Mouse (Mus musculus) midbrain, embryonic 16.5 days (tissue): Measurements from ENCODE around the gene Slc25a29. TPM values are rescaled to one million over a fixed set of nuclear protein-coding genes. Genes with fewer than 3 reads are reported as not detected.

Source experiments
- ATAC-seq: fragments of 200-750 bp; cut with Nextera tagmentation; 2 replicates; pipeline ENCODE4 v1.8.0; 2017; ENCODE audit warnings: moderate TSS enrichment
- H3K27ac ChIP-seq: fragments of 300-500 bp; sonication (generic); 2 replicates; pipeline ENCODE4 v1.5.1; 2014; ENCODE audit warnings: mild to moderate bottlenecking, low read length, mixed read lengths
- H3K27me3 ChIP-seq: fragments of 300-500 bp; sonication (generic); 2 replicates; pipeline ENCODE4 v1.6.1; 2014; ENCODE audit warnings: low read depth, low read length, mixed read lengths; ENCODE audit not compliant: control insufficient read depth, insufficient read depth
- H3K36me3 ChIP-seq: fragments of 300-500 bp; sonication (generic); 2 replicates; pipeline ENCODE4 v1.6.1; 2014; ENCODE audit warnings: mild to moderate bottlenecking, low read length, moderate library complexity, mixed read lengths; ENCODE audit not compliant: control insufficient read depth, insufficient read depth
- H3K4me1 ChIP-seq: fragments of 300-500 bp; sonication (generic); 2 replicates; pipeline ENCODE4 v1.6.1; 2014; ENCODE audit warnings: mild to moderate bottlenecking, low read length, mixed read lengths; ENCODE audit not compliant: control insufficient read depth, insufficient read depth
- H3K4me2 ChIP-seq: fragments of 300-500 bp; sonication (generic); 2 replicates; pipeline ENCODE4 v1.6.1; 2014; ENCODE audit warnings: mild to moderate bottlenecking, low read length, mixed read lengths
- H3K4me3 ChIP-seq: fragments of 300-500 bp; sonication (generic); 2 replicates; pipeline ENCODE4 v1.5.1; 2014; ENCODE audit warnings: low read depth, mild to moderate bottlenecking, low read length, moderate library complexity, mixed read lengths
- H3K9ac ChIP-seq: fragments of 300-500 bp; sonication (generic); 2 replicates; pipeline ENCODE4 v1.6.1; 2014; ENCODE audit warnings: low read depth, low read length, mixed read lengths
- H3K9me3 ChIP-seq: fragments of 300-500 bp; sonication (generic); replicated peaks from 2 replicates; pipeline ENCODE4 v1.6.1; 2014; ENCODE audit warnings: mild to moderate bottlenecking, low read length, mixed read lengths; ENCODE audit not compliant: control insufficient read depth, poor library complexity, severe bottlenecking
- WGBS: fragments of 180-500 bp; shearing (Covaris S2); extraction: QIAGEN DNeasy Blood & Tissue Kit; methylation state at CpG from one replicate; pipeline ENCODE4 v1.1.7; 2014; 5-methylcytosine and 5-hydroxymethylcytosine counted together
- polyA plus RNA-seq: library from polyadenylated mRNA; unstranded; fragments of >200 nt; fragmentation: Nextera tagmentation; extraction: Ambion mirVana; gene quantifications from 2 replicates; pipeline ENCODE4 v1.2.1, GENCODE M21; 2015

The Slc25a29 gene
- polyA plus RNA-seq, 1 experiment from 2014 or later = 19.8 TPM

DNA sequence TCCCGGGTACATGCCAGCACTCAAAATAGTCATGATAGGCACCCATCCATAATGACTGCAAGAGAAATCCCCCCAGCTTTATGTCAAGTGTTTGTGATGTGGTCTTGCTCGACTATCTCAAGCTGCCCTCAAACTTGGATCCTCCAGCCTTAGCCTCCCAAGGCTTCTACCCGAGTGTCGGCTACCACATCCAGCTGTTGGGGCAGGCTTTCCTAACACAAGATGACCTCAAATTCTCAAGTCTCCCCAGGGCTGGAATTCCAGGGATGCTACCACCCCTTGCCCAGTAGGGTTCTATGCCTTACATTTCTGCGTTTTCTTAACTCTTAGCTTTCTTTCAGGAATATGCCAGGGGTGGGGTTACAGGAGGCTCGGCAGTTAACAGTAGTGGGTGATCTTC, 5.3 kb downstream of the Slc25a29 start:
- no peak overlapping the region for H3K4me2 ChIP-seq
- no peaks in the 10 kb centered on the region for H3K27me3 ChIP-seq
- peaks cover 7% of the 10 kb centered on the region; the same call in 1 of the 2 replicates for H3K36me3 ChIP-seq
- H3K4me3 ChIP-seq = no peak overlapping the region
- no peaks in the 10 kb centered on the region for H3K9me3 ChIP-seq
- no peak overlapping the region for H3K27ac ChIP-seq
- WGBS = 84% methylated on average over 6 of the region's 6 CpGs
- no peak overlapping the region for H3K9ac ChIP-seq
- H3K4me1 ChIP-seq = peaks cover 11% of the 10 kb centered on the region
- ATAC-seq = no peak

DNA sequence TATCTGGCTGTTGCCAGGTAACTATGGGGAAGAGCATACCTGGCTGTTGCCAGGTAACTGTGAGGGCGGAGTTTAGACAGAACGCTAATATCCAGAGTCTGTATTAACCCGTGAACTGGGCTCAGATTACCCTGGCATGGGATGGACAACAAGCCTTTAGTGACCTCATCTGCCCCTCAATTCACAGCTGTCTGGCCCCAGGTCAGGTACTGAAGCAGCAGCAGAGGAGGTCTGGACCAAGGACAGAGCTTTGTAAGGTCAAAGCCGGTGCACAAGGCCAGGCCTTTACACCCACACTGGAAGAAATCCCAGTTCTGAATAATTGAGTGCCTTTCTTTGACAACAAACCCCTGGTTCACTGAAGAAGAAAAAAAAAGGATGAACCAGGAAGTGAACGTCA, 6.0 kb downstream of the Slc25a29 start:
- 84% methylated on average over 5 of the region's 5 CpGs for WGBS
- H3K4me1 ChIP-seq = peaks cover 6% of the 10 kb centered on the region
- ATAC-seq = no peak
- H3K9me3 ChIP-seq = no peaks in the 10 kb centered on the region
- no peak overlapping the region for H3K4me2 ChIP-seq
- H3K36me3 ChIP-seq = peaks cover 7% of the 10 kb centered on the region; the same call in 1 of the 2 replicates
- H3K27ac ChIP-seq = no peak overlapping the region
- H3K4me3 ChIP-seq = no peak overlapping the region
- H3K27me3 ChIP-seq = no peaks in the 10 kb centered on the region
- H3K9ac ChIP-seq = no peak overlapping the region

DNA sequence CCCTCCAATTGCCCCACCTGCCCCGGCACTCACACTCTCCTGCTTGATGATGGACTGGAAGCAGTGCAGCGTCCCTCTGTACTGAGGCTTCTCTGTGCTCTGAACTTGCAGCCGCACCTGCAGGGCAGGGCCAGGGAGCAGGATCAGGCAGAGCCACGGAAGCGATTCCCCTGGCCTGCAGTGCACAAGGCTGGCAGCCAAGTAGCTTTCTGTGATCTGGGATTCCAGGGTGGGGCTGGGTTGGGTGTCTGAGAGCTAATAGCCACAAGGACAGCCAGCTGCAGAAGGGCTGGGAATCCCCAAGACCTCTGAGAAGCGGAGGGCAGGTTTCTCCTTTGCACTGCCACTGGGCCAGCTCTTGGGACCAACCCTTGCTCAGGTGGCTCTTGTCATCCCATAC, 8.0 kb downstream of the Slc25a29 start:
- Histone ChIP-seq H3K27ac (no peak overlapping the region), H3K27me3 (no peaks in the 10 kb centered on the region), H3K9ac (no peak overlapping the region), H3K36me3 (peaks cover 7% of the 10 kb centered on the region; the same call in 1 of the 2 replicates), H3K9me3 (no peaks in the 10 kb centered on the region), H3K4me3 (no peak overlapping the region), H3K4me2 (no peak overlapping the region), H3K4me1 (no peaks in the 10 kb centered on the region)
- no peak for ATAC-seq
- 90% methylated on average over 6 of the region's 6 CpGs for WGBS

DNA sequence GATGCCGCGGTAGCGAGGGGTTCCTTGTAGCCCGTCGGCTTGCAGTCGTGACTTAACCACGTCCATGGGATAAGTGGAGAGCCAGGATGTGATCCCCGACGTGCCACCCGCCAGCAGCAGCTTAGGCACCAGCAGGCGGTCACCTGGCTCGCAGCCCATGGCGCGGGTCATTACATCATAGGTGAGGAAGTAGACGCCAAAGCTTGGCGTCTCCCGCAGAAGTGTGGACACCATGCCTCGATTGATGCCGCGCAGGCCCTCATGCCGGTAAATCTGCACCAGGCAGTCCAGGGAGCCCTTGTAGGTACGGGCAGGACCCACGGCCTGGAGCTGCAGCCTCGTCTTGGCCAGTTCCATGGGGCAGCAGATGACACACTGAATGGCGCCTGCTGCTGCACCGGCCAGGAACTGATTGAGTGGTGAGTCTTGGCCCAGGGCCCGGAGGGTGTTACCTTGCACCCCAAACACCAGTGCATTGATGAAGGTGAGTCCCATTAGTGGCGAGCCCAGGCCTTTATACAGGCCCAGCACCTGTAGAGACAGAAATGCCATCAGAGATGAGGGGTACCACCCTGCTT, 8.6 kb downstream of the Slc25a29 start:
- Histone ChIP-seq H3K27ac (no peak overlapping the region), H3K4me1 (no peaks in the 10 kb centered on the region), H3K9me3 (no peaks in the 10 kb centered on the region), H3K27me3 (no peaks in the 10 kb centered on the region), H3K4me3 (no peak overlapping the region), H3K4me2 (no peak overlapping the region), H3K36me3 (peaks cover 7% of the 10 kb centered on the region; the same call in 1 of the 2 replicates), H3K9ac (no peak overlapping the region)
- 95% methylated on average over 28 of the region's 28 CpGs for WGBS
- no peak for ATAC-seq

DNA sequence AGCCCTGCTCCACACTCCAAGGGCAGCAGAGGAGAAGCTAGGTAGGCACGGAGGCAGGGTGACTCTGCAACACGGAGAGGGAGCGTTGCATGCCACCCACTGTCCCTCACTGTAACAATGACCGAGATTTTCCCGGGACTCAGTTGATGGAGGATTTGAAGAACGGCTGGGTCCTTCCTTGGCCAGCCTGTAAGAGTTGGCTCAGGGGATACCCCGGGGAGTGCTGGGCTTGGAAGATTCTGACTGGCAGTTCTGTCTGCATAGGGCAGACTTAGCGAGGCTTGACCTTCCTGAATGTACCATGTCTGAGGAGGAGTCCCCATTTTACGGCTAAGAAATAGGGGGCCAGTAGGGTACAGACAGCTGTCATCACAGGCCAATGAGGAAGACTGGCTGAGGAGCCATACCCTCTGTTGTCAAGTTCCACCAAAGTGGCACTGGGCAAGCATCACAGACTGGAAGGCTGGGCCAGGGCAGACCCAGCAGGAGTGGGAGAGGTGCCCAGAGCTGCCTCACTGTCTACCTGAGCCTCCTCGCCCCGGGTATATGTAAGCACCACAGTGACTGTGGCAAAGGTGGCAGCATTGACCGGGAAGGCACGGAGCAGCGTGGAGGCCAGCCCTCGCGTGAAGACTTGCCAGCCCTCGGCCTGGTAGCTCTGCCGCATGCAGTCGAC, 9.3 kb downstream of the Slc25a29 start:
- 96% methylated on average over 19 of the region's 19 CpGs for WGBS
- H3K4me1 ChIP-seq = no peaks in the 10 kb centered on the region
- H3K9me3 ChIP-seq = no peaks in the 10 kb centered on the region
- no peaks in the 10 kb centered on the region for H3K27me3 ChIP-seq
- no peak overlapping the region for H3K4me2 ChIP-seq
- ATAC-seq = no peak
- H3K36me3 ChIP-seq = peaks cover 7% of the 10 kb centered on the region; the same call in 1 of the 2 replicates
- no peak overlapping the region for H3K27ac ChIP-seq
- no peak overlapping the region for H3K4me3 ChIP-seq
- no peak overlapping the region for H3K9ac ChIP-seq

DNA sequence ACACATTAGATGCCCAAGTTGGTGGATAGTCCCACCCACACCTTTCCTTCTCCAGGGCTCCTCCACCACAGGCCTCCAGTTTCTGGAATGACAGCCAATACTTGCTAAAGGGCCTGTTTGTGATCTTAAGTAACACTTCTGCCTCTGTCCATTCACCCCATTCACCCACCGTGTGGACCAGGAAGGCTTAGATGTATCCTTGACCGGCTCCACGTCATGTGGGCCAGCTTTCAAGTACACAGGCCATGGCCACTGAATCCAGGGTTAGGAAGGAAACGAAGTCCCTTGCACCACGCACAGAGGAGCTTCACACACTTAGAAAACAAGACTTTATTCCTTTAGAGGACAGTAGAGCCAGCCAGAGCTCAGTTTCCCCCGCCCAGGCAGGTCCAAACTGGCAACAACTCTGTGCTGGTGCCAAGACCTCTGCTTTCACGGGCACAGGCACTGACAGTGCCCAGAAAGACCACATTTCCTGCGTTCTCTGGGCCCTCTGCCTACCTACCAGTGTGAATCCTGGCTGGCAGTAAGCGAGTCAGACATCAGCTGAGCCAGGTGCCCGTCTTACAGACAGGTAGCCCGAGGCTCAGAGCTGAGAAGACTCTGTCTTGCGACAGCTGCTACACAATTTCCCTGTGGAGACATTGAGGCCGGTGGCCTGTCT, 10.0 kb downstream of the Slc25a29 start:
- Histone ChIP-seq H3K27ac (no peak overlapping the region), H3K4me1 (no peaks in the 10 kb centered on the region), H3K4me2 (no peak overlapping the region), H3K36me3 (peaks cover 7% of the 10 kb centered on the region; the same call in 1 of the 2 replicates), H3K9ac (no peak overlapping the region), H3K4me3 (no peak overlapping the region), H3K9me3 (no peaks in the 10 kb centered on the region), H3K27me3 (no peaks in the 10 kb centered on the region)
- 93% methylated on average over 13 of the region's 13 CpGs for WGBS
- ATAC-seq = no peak

DNA sequence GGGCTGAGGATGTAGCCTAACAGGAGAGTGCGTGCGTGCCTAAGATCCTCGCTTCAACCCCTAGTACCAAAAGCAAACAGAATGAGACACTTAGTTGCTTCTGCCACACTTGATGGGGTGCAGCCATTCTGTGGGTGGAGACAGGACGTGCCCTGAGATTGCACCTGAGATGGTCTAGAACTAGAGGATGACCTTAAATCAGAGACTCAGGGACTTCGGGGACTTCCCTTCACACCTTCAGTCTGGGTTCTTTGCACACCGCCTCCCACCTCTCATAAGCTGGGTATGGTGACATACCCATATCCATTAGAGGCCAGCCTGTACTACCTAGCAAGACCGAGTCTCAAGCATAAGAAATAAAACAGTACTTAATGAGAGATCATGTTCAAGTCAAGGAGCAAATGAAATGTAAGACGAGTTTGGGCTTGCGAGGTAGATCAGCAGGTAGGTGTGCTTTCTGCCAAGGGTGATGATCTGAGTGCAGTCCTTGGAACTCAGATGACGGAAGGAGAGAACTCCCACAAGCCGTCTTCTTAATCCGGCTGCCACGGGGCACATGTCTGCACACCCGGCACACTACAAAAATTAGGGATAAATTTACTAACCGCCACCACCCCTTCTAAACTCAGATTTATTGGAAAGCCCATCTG, 11.3 kb downstream of the Slc25a29 start:
- H3K4me1 ChIP-seq = no peaks in the 10 kb centered on the region
- no peak overlapping the region for H3K9ac ChIP-seq
- H3K36me3 ChIP-seq = peaks cover 7% of the 10 kb centered on the region; the same call in 1 of the 2 replicates
- no peaks in the 10 kb centered on the region for H3K9me3 ChIP-seq
- H3K4me2 ChIP-seq = no peak overlapping the region
- H3K27me3 ChIP-seq = no peaks in the 10 kb centered on the region
- 92% methylated on average over 15 of the region's 15 CpGs for WGBS
- H3K4me3 ChIP-seq = no peak overlapping the region
- H3K27ac ChIP-seq = no peak overlapping the region
- no peak for ATAC-seq

DNA sequence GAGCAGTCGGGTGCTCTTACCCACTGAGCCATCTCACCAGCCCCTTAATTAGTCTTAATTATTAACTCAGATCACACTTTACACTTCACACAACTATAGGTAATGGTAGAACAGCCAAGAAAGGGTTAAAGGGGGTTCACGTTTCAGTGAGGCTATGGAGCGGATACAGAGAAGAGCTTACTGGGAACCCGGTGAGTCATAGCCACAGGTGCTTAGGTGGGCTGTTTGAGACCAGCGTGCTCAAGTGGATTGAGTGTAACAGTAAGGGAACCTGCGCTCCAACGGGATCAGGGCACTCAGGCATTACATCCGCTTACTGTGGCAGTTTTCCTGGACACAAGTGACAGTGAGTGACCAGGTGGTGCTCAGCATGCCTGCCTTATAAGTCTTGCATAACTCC, 12.6 kb downstream of the Slc25a29 start:
- no peaks in the 10 kb centered on the region for H3K27me3 ChIP-seq
- 76% methylated on average over 8 of the region's 8 CpGs for WGBS

DNA sequence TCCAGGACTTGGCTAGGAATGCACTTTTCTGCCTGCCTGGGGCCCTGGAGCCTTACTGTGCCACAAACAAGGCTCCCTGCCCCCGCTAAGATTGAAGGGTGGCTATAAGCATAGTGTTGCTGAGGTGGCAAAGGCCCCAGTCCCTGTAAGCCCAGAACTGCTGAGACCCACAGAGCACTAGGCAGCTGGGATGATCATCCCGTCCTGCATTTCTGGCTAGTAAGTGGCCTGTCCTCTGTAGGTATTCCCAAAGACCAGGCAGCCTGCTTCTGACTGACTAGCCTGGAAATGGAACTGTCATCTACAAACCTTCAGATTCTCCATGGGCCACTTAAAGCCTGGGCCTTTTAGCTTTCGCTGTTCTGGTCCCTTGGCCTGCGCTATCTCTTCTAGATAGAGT, 15.2 kb downstream of the Slc25a29 start:
- 93% methylated on average over 4 of the region's 4 CpGs for WGBS
- no peaks in the 10 kb centered on the region for H3K9me3 ChIP-seq
- no peak overlapping the region for H3K9ac ChIP-seq
- H3K27me3 ChIP-seq = no peaks in the 10 kb centered on the region
- no peak for ATAC-seq
- no peaks in the 10 kb centered on the region for H3K36me3 ChIP-seq
- no peaks in the 10 kb centered on the region for H3K4me1 ChIP-seq
- no peak overlapping the region for H3K4me2 ChIP-seq
- H3K27ac ChIP-seq = no peak overlapping the region
- H3K4me3 ChIP-seq = no peak overlapping the region

More for the DNA sequence above, 12.6 kb downstream of the Slc25a29 start:
- no peaks in the 10 kb centered on the region for H3K4me1 ChIP-seq
- no peaks in the 10 kb centered on the region for H3K9me3 ChIP-seq
- no peak overlapping the region for H3K4me3 ChIP-seq
- H3K27ac ChIP-seq = no peak overlapping the region
- no peak for ATAC-seq
- no peak overlapping the region for H3K4me2 ChIP-seq
- no peak overlapping the region for H3K9ac ChIP-seq
- H3K36me3 ChIP-seq = peaks cover 7% of the 10 kb centered on the region; the same call in 1 of the 2 replicates
